Mouse (Mus musculus): Measurements from ENCODE around the gene C1qb.

The C1qb gene

GRCm38 (mm10) chr4:136893691-136894543 is 7.9 kb upstream of the C1qb start:
- DNase-seq (ENCODE audit: low read depth, low spot score) = no peak

- DNase-seq (ENCODE audit: low read depth, low spot score) = no peak
These were observed 6.8 kb upstream of the C1qb start, which contains the start of gene C1qc for GRCm38 (mm10) chr4:136892811-136893210. Gene C1qc (minus strand): TSS chr4:136893065.

- DNase-seq (ENCODE audit: low read depth, low spot score) = no peak
These were observed 6.4 kb upstream of the C1qb start for GRCm38 (mm10) chr4:136892371-136892770.

GRCm38 (mm10) chr4:136891115-136891514 is 5.1 kb upstream of the C1qb start:
- DNase-seq (ENCODE audit: low read depth, low spot score) = no peak

- no peak for DNase-seq (ENCODE audit: low read depth, low spot score)
These were observed 4.0 kb upstream of the C1qb start for GRCm38 (mm10) chr4:136889981-136890380.

GRCm38 (mm10) chr4:136887714-136888113 is 1.7 kb upstream of the C1qb start:
- no peak for DNase-seq (ENCODE audit: low read depth, low spot score)

DNA sequence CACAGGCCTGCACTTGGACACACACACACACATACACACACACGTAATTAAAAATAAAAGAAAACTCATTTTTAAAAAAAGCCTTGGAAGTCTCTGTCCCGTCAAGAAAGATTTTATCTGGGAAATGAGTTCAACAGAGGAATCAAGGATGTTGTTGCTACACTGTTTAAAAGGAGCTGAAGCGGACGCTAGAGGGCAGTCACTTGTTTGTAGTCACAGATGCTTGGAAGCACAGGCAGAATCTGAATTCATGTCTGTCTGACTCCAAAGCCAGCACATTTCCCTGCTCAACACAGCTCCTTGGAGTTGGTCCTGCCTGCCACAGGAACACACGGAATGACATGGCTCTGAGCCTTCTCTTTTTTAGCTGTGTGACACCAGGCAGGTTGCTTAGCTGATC is 7.4 kb downstream of the C1qb start:
- no peak for DNase-seq (ENCODE audit: low read depth, low spot score)

DNA sequence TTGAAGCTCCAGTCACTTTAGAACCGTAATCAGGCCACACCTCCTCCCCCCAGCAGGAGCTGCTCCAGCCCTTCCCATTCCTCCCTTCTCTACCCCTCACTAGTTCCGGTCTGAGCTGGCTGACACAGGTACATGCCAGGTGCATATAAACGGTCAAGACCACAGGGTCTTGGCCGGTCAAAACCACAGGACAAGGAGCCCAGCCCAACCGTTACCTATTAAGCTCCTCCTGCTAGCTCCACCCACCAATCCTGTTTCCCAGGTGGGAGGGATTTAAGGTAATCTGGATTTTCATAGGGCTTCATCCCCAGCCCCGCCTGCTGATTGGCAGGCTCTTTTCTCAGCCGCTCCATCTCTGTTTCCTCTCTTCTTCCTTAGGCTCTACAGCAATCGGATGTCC is 7.8 kb downstream of the C1qb start:
- no peak for DNase-seq (ENCODE audit: low read depth, low spot score)

DNA sequence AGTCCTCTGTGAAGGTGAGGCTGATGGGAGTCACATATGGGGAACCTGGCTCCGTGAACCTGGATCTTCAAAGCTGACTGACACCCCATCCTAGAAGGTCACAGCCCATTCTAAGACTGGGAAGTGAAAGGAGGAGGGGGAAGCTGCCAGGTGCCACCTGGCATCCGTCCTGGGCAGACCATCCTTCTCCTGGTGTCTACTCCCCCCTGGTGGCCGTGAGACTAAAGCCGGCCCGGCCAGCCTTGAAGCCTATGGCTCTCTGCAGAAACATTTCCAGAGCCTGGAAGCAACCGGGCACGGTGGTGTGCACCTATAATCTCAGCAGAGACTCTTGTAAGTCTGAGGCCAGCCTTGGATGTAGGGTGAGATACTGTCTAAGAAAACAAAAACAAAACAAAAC is 9.0 kb downstream of the C1qb start:
- DNase-seq (ENCODE audit: low read depth, low spot score) = no peak

GRCm38 (mm10) chr4:136875012-136875411 is 11.0 kb downstream of the C1qb start:
- DNase-seq (ENCODE audit: low read depth, low spot score) = no peak

- no peak for DNase-seq (ENCODE audit: low read depth, low spot score)
These were observed 17.6 kb downstream of the C1qb start for GRCm38 (mm10) chr4:136868371-136868770.

- no peak for DNase-seq (ENCODE audit: low read depth, low spot score)
These were observed 18.2 kb downstream of the C1qb start for GRCm38 (mm10) chr4:136867690-136868345.

GRCm38 (mm10) chr4:136865531-136865930 is 20.5 kb downstream of the C1qb start:
- DNase-seq (ENCODE audit: low read depth, low spot score) = no peak

DNA sequence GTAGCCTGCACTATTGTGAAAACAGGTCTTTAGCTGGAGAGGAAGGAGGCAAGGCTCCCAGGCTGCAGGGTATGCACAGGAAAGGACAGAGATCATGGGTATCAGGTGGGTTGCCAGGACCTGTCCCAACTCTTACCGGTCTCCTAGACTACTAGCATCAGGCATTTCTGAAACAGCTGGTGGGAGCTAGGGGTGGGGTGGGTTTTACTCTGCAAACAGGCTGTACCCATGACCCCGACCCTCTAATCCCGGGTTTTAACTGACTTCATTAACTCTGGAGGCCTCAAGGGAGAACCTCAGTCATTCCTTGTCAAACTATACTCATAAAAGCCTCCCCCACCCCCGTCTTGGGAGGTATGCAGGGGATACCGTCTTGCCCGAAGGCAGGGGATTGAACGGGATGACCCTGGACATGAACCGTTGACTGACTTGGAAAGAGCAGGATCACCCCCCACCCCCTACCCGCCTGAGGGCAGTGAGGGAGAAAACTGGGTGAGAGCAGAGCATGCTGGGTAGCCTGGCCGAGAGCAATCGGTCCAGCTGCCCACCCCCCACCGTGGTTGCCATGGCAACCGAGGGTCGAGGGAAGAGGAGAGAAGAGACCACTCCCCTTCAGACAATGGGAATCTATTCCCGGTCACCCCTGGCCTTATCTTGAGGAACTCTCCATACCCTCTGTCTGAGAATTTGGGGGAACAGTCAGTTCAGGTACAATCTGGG is 21.1 kb downstream of the C1qb start:
- DNase-seq (ENCODE audit: low read depth, low spot score) = no peak

DNA sequence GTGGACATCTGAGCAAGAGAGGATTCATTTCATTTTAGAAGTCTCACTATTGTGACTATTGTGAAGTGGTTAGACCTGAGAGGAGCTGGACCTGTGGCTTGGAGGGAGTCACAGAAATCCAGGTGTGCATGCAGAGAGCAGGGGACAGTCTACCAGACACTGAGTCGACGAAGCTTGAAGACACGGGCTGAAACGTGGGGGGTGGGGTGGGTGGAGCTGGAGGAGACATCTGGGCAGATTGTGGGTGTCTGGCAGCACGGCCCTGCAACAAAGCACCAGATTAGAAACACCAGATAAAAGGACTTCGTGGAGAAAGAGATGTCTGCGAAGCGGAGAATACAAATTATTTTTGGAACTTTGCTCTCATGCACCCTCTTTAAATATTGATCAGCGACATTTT is 22.5 kb downstream of the C1qb start:
- DNase-seq (ENCODE audit: low read depth, low spot score) = no peak

DNA sequence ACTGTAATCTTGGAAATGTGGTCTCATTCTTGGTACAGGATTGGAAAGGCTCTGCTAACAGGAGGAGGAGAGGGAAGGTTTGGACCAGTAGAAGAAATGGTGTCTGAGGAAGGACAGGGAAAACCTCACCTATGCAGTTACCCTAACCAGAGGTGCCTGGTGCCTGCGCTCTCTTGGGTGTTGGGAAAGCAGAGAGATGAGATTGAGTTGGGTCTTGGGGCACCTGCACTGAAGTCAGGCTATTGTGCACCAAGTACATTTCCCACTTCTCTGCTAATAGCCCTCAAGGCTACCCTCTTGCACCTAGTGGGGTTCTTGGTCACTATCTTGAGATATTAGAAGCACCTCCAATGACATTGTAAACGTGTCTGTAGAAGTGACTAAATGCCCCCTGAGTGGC is 23.6 kb downstream of the C1qb start:
- DNase-seq (ENCODE audit: low read depth, low spot score) = no peak

GRCm38 (mm10) chr4:136861806-136862205 is 24.2 kb downstream of the C1qb start:
- no peak for DNase-seq (ENCODE audit: low read depth, low spot score)

- DNase-seq (ENCODE audit: low read depth, low spot score) = no peak
These were observed 26.0 kb downstream of the C1qb start for GRCm38 (mm10) chr4:136860022-136860421.

GRCm38 (mm10) chr4:136855081-136855480 is 30.9 kb downstream of the C1qb start:
- DNase-seq (ENCODE audit: low read depth, low spot score) = no peak

DNA sequence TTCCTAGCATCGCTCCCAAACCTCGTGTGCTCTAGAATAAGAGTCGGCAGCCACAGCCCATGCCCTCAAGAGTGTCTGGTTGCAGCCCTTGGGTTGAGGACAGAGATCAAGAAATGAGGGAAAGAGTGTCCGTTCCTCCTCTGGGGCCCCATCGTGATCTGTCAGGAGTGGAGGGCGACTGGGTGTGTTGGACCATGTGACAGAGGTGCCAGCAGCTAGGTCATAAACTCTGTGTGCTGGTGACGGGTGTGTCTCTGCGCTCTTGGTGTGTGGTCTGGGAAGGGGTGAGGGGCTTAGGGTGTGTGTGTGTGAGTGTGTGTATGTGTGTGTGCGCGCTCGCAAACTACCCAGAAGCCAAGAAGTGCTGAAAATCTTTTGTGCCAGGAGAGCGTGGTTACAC is 33.0 kb downstream of the C1qb start:
- no peak for DNase-seq (ENCODE audit: low read depth, low spot score)

DNA sequence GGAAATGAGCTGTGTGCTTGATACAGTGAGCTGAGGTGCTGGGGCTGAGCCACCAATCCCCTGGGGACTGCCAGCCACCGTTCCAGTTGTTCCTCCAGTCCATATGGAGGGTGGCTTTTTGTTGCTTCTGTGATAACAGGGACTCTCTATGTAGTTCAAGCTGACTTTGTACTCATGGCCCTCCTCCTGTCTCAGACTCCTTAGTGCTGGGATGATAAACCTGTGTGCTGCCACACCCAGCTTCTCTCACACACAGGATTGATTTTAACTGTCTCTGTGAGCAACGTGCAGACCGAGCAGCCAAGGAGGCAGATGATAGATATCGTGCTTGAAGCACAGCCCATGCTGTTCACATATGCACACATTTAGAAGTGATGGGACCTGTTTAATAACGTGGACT is 33.9 kb downstream of the C1qb start:
- no peak for DNase-seq (ENCODE audit: low read depth, low spot score)

DNA sequence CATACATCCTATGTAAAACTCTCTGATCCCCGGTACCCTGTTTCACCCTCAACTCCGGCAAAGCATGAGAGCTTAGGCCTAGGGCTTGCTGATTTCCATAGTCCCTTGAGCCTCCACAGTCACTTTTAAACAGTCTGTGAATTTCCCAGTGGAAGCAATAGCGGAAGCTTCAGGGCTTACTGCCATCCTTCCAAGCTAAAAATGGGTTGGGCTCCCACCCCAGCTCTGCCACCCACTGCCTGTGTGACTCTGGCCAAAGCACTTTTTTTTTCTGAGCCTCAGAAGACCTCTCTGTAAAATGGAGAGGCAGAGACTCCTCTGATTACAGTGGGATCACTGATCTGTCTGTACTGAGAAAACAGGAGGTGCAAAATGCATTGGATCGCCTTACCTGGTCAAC is 37.4 kb downstream of the C1qb start:
- no peak for DNase-seq (ENCODE audit: low read depth, low spot score)
